Mouse (Mus musculus) midbrain, embryonic 15.5 days (tissue): ENCODE measurements around the gene Myl4. TPM values are rescaled to one million over a fixed set of nuclear protein-coding genes. Genes with fewer than 3 reads are reported as not detected.
"Not testable (repeated sequence)": the region's sequence is repeated elsewhere in the genome, so short reads cannot be mapped to it uniquely, and the experiment has no call there.

ENCODE experiments used
- ATAC-seq: fragments of 200-750 bp; cut with Nextera tagmentation; replicated peaks from 2 replicates; pipeline ENCODE4 v1.8.0; 2017; ENCODE audit warnings: moderate TSS enrichment
- H3K27ac ChIP-seq: fragments of 300-500 bp; sonication (generic); 2 replicates; pipeline ENCODE4 v1.5.1; 2015; ENCODE audit warnings: mild to moderate bottlenecking, inconsistent platforms
- H3K27me3 ChIP-seq: fragments of 300-500 bp; sonication (generic); replicated peaks from 2 replicates; pipeline ENCODE4 v1.6.1; 2015; ENCODE audit warnings: inconsistent platforms
- H3K36me3 ChIP-seq: fragments of 300-500 bp; sonication (generic); replicated peaks from 2 replicates; pipeline ENCODE4 v1.6.1; 2015; ENCODE audit warnings: inconsistent platforms
- H3K4me1 ChIP-seq: fragments of 300-500 bp; sonication (generic); 2 replicates; pipeline ENCODE4 v1.6.1; 2015; ENCODE audit warnings: inconsistent platforms
- H3K4me2 ChIP-seq: fragments of 300-500 bp; sonication (generic); 2 replicates; pipeline ENCODE4 v1.6.1; 2015; ENCODE audit warnings: inconsistent platforms, mild to moderate bottlenecking, moderate library complexity
- H3K4me3 ChIP-seq: fragments of 300-500 bp; sonication (generic); 2 replicates; pipeline ENCODE4 v1.5.1; 2015; ENCODE audit warnings: mild to moderate bottlenecking, inconsistent platforms
- H3K9ac ChIP-seq: fragments of 300-500 bp; sonication (generic); 2 replicates; pipeline ENCODE4 v1.6.1; 2015; ENCODE audit warnings: mild to moderate bottlenecking, inconsistent platforms
- H3K9me3 ChIP-seq: fragments of 300-500 bp; sonication (generic); 2 replicates; pipeline ENCODE4 v1.6.1; 2016; ENCODE audit warnings: inconsistent platforms
- WGBS: fragments of 180-500 bp; shearing (Covaris S2); methylation state at CpG from one replicate; pipeline ENCODE4 v1.1.7; 2015; ENCODE audit warnings: mixed read lengths; 5-methylcytosine and 5-hydroxymethylcytosine counted together
- polyA plus RNA-seq: library from polyadenylated mRNA; unstranded; fragments of >200 nt; fragmentation: Nextera tagmentation; extraction: Ambion mirVana; gene quantifications from 2 replicates; pipeline ENCODE4 v1.2.1, GENCODE M21; 2015

The Myl4 gene
- polyA plus RNA-seq, result 2.6 and 6.2 TPM in 2 replicates

GRCm38 (mm10) chr11:104550406-104550974 is at the start of gene Myl4, which contains the start of gene Cdc27:
Myl4 (plus strand) TSS chr11:104550663.
Cdc27 (minus strand) TSS chr11:104550620.
- Histone ChIP-seq H3K27me3 (no peaks in the 10 kb centered on the region; the same call in 1 of the 2 replicates), H3K4me1 (peaks cover 22% of the 10 kb centered on the region), H3K4me2 (peak within 1 kb of the TSS; percentile 69), H3K27ac (peak within 1 kb of the TSS; percentile 87), H3K36me3 (no peaks in the 10 kb centered on the region), H3K9ac (peak within 1 kb of the TSS; percentile 99), H3K4me3 (peak within 1 kb of the TSS; percentile 88), H3K9me3 (no peaks in the 10 kb centered on the region)
- 0% methylated on average over 35 of the region's 35 CpGs for WGBS
- peak; percentile 97 for ATAC-seq

- 81% methylated on average over 4 of the region's 4 CpGs for WGBS
- no peaks in the 10 kb centered on the region for H3K9me3 ChIP-seq
- H3K4me3 ChIP-seq, result no peak overlapping the region
- H3K4me2 ChIP-seq, result no peak overlapping the region
- no peak for ATAC-seq
- H3K36me3 ChIP-seq, result peaks cover 57% of the 10 kb centered on the region
- H3K27ac ChIP-seq, result no peak overlapping the region
- H3K4me1 ChIP-seq, result no peaks in the 10 kb centered on the region
- no peak overlapping the region for H3K9ac ChIP-seq
- no peaks in the 10 kb centered on the region for H3K27me3 ChIP-seq
These were observed 42.0 kb upstream of the Myl4 start for GRCm38 (mm10) chr11:104508455-104508854.

- Histone ChIP-seq H3K9me3 (no peaks in the 10 kb centered on the region), H3K4me2 (no peak overlapping the region), H3K4me1 (no peaks in the 10 kb centered on the region), H3K9ac (no peak overlapping the region), H3K36me3 (peaks cover 51% of the 10 kb centered on the region), H3K27me3 (no peaks in the 10 kb centered on the region), H3K4me3 (no peak overlapping the region), H3K27ac (no peak overlapping the region)
- 95% methylated on average over 2 of the region's 2 CpGs for WGBS
- ATAC-seq, result no peak
These were observed 39.9 kb upstream of the Myl4 start for GRCm38 (mm10) chr11:104510606-104511005.

GRCm38 (mm10) chr11:104512436-104512835 is 38.0 kb upstream of the Myl4 start:
- no peak overlapping the region for H3K27ac ChIP-seq
- no peak overlapping the region for H3K4me2 ChIP-seq
- WGBS, result 90% methylated on average over 4 of the region's 4 CpGs
- H3K9ac ChIP-seq, result no peak overlapping the region
- no peaks in the 10 kb centered on the region for H3K9me3 ChIP-seq
- peaks cover 46% of the 10 kb centered on the region for H3K36me3 ChIP-seq
- H3K4me1 ChIP-seq, result no peaks in the 10 kb centered on the region
- no peak overlapping the region for H3K4me3 ChIP-seq
- H3K27me3 ChIP-seq, result no peaks in the 10 kb centered on the region
- ATAC-seq, result no peak

GRCm38 (mm10) chr11:104525935-104526334 is 24.5 kb upstream of the Myl4 start:
- H3K4me1 ChIP-seq, result no peaks in the 10 kb centered on the region
- WGBS, result 96% methylated on average over 6 of the region's 6 CpGs
- peaks cover 25% of the 10 kb centered on the region for H3K36me3 ChIP-seq
- no peak overlapping the region for H3K27ac ChIP-seq
- no peak for ATAC-seq
- H3K9me3 ChIP-seq, result no peaks in the 10 kb centered on the region
- no peak overlapping the region for H3K4me2 ChIP-seq
- H3K27me3 ChIP-seq, result no peaks in the 10 kb centered on the region
- no peak overlapping the region for H3K9ac ChIP-seq
- H3K4me3 ChIP-seq, result no peak overlapping the region

GRCm38 (mm10) chr11:104536843-104537242 is 13.6 kb upstream of the Myl4 start:
- 100% methylated on average over 2 of the region's 2 CpGs for WGBS
- no peak overlapping the region for H3K27ac ChIP-seq
- peaks cover 24% of the 10 kb centered on the region for H3K36me3 ChIP-seq
- no peak overlapping the region for H3K4me3 ChIP-seq
- no peaks in the 10 kb centered on the region for H3K4me1 ChIP-seq
- H3K9ac ChIP-seq, result no peak overlapping the region
- no peak for ATAC-seq
- H3K27me3 ChIP-seq, result no peaks in the 10 kb centered on the region
- H3K4me2 ChIP-seq, result no peak overlapping the region
- no peaks in the 10 kb centered on the region for H3K9me3 ChIP-seq

GRCm38 (mm10) chr11:104537945-104538555 is 12.4 kb upstream of the Myl4 start:
- Histone ChIP-seq H3K9ac (no peak overlapping the region), H3K4me1 (no peaks in the 10 kb centered on the region), H3K4me2 (no peak overlapping the region), H3K27ac (no peak overlapping the region), H3K9me3 (no peaks in the 10 kb centered on the region), H3K27me3 (no peaks in the 10 kb centered on the region), H3K4me3 (no peak overlapping the region), H3K36me3 (peaks cover 14% of the 10 kb centered on the region)
- WGBS, result 99% methylated on average over 2 of the region's 2 CpGs
- ATAC-seq, result no peak

GRCm38 (mm10) chr11:104539811-104540210 is 10.7 kb upstream of the Myl4 start:
- no peak overlapping the region for H3K4me2 ChIP-seq
- no peak for ATAC-seq
- H3K9me3 ChIP-seq, result no peaks in the 10 kb centered on the region
- H3K36me3 ChIP-seq, result peaks cover 4% of the 10 kb centered on the region; the same call in 1 of the 2 replicates
- no peak overlapping the region for H3K4me3 ChIP-seq
- no peak overlapping the region for H3K9ac ChIP-seq
- 96% methylated on average over 5 of the region's 5 CpGs for WGBS
- H3K27me3 ChIP-seq, result no peaks in the 10 kb centered on the region
- H3K4me1 ChIP-seq, result no peaks in the 10 kb centered on the region
- no peak overlapping the region for H3K27ac ChIP-seq

GRCm38 (mm10) chr11:104543337-104543736 is 7.1 kb upstream of the Myl4 start:
- H3K9ac ChIP-seq, H3K4me2 ChIP-seq, H3K4me3 ChIP-seq, H3K36me3 ChIP-seq, ATAC-seq, H3K27ac ChIP-seq, H3K27me3 ChIP-seq, H3K9me3 ChIP-seq: not testable (repeated sequence)
- peaks cover 11% of the 10 kb centered on the region for H3K4me1 ChIP-seq
- 79% methylated on average over 2 of the region's 2 CpGs for WGBS

- Histone ChIP-seq H3K4me3 (no peak overlapping the region), H3K36me3 (peaks cover 4% of the 10 kb centered on the region; the same call in 1 of the 2 replicates), H3K4me1 (peaks cover 22% of the 10 kb centered on the region), H3K4me2 (no peak overlapping the region), H3K27me3 (no peaks in the 10 kb centered on the region), H3K9me3 (no peaks in the 10 kb centered on the region), H3K9ac (no peak overlapping the region), H3K27ac (no peak overlapping the region)
- no peak for ATAC-seq
- 90% methylated on average over 2 of the region's 2 CpGs for WGBS
These were observed 6.0 kb upstream of the Myl4 start for GRCm38 (mm10) chr11:104544507-104544906.

GRCm38 (mm10) chr11:104547502-104547901 is 3.0 kb upstream of the Myl4 start:
- no peak for ATAC-seq
- 93% methylated on average over 3 of the region's 3 CpGs for WGBS
- no peak overlapping the region for H3K27ac ChIP-seq
- H3K9ac ChIP-seq, result no peak overlapping the region
- H3K4me2 ChIP-seq, result no peak overlapping the region
- no peaks in the 10 kb centered on the region for H3K36me3 ChIP-seq
- peaks cover 22% of the 10 kb centered on the region for H3K4me1 ChIP-seq
- no peaks in the 10 kb centered on the region for H3K27me3 ChIP-seq
- H3K9me3 ChIP-seq, result no peaks in the 10 kb centered on the region
- H3K4me3 ChIP-seq, result no peak overlapping the region

- peak overlapping the region; percentile 87 for H3K27ac ChIP-seq
- peak; percentile 70 for ATAC-seq
- H3K9ac ChIP-seq, result peak overlapping the region; percentile 99
- WGBS, result 0% methylated on average over 53 of the region's 53 CpGs
- H3K27me3 ChIP-seq, result no peaks in the 10 kb centered on the region; the same call in 1 of the 2 replicates
- no peaks in the 10 kb centered on the region for H3K9me3 ChIP-seq
- no peaks in the 10 kb centered on the region for H3K36me3 ChIP-seq
- H3K4me1 ChIP-seq, result peaks cover 22% of the 10 kb centered on the region
- H3K4me2 ChIP-seq, result peak overlapping the region; percentile 69
- peak overlapping the region; percentile 88 for H3K4me3 ChIP-seq
These were observed 741 bp upstream of the Myl4 start for GRCm38 (mm10) chr11:104549438-104550405.
